Mouse (Mus musculus): ENCODE data around the gene Gm10840.

DNA sequence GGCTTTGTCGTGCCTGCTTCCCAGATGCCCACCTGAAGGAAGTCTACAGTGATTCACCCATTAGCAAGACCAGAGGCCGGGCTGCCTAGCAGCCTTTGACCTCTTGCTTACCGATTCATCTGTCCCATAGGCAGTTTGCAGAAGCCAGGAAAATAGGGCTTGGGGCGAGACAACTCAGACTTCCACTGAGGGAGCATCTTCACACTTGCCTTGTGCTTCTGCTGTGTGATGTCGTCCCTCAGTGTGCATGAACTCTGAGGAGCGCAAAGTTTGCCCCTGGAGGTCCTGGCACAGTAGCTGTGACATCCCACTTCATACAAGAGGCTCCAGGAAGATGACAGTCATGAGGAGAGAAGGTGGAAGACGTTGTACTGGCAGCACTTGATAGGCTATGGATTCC lies 3.5 kb upstream of the Gm10840 start:
- TF ChIP-seq CTCF (IDR thresholded peaks at IDR 0.05; ENCODE audit: extremely low read depth, insufficient read length, insufficient replicate concordance, low read depth, low read length) (no peak), POLR2A (IDR thresholded peaks at IDR 0.05; ENCODE audit: low read depth, low read length) (no peak)

Measured in small intestine, adult 2 months (tissue).